Mouse (Mus musculus) cortical plate, adult 2 months (tissue): Measurements from ENCODE around the gene Hivep2. TPM values are rescaled to one million over a fixed set of nuclear protein-coding genes. Genes with fewer than 3 reads are reported as not detected.

Source experiments
- H3K27ac ChIP-seq: fragments of 200-500 bp; 2 replicates; pipeline ENCODE4 v1.5.1; 2012; ENCODE audit warnings: low read length, control low read depth, inconsistent platforms; ENCODE audit not compliant: insufficient read depth
- H3K4me1 ChIP-seq: fragments of 200-500 bp; 2 replicates; pipeline ENCODE4 v1.6.1; 2011; ENCODE audit warnings: low read length; ENCODE audit not compliant: control insufficient read depth, insufficient read depth
- H3K4me3 ChIP-seq: fragments of 200-500 bp; 2 replicates; pipeline ENCODE4 v1.5.1; 2011; ENCODE audit warnings: mild to moderate bottlenecking, low read length, control low read depth; ENCODE audit not compliant: insufficient read depth
- CTCF ChIP-seq: fragments of 200-500 bp; IDR thresholded peaks from 2 replicates; pipeline ENCODE4 v1.5.1; 2011; ENCODE audit warnings: mild to moderate bottlenecking, control low read depth, low read length; ENCODE audit not compliant: insufficient read depth; ENCODE audit errors: extremely low read depth
- POLR2A ChIP-seq: fragments of 200-500 bp; IDR thresholded peaks from 2 replicates; pipeline ENCODE4 v1.6.1; 2011; ENCODE audit warnings: mild to moderate bottlenecking, low read length, control low read depth; ENCODE audit not compliant: insufficient read depth; ENCODE audit errors: extremely low read depth
- polyA plus RNA-seq: library from polyadenylated mRNA; depleted of rRNA; stranded (reverse); fragments of >200 nt; gene quantifications from 2 replicates; pipeline ENCODE4 v1.2.3, GENCODE M21; 2012

Hivep2 gene
- polyA plus RNA-seq, 1 experiment = 101 TPM

DNA sequence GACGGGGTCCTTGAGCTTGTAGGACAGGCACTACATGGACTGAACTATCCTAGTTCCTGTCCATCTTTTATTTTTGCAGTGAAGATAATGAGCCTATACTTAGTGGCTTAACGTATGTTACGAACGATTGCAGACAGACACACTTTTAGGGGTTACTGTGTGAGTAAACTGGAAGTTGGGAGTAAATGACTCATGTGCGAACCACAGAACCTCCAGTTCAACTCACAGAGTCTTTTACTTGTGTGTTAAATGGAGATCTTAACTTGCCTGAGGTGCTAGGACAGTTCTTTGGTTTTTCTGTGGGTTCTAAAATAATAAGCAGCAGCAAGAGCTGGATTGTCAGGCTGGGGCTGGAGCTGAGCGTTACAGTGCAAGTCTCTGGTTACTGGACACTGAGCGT is 68.2 kb downstream of the Hivep2 start:
- TF ChIP-seq CTCF (no peak), POLR2A (no peak)

DNA sequence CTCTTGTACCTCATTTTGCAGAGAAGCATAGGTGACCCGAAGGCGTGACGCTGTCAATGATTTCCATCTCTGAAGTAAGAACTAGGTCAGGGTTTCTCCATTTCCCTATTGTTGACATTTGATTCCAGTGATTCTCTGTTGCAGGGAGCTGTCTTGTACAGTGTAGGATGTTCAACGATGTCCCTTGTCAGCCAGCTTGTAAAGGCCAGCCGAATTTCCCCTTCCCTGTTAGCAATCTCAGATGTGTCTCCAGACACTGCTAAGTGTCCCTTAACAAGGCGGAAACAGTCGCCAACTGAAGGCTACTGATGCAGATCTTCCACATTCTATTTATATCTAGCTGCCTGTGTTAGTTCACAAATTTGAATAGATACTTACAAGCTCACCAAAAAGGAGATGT is 68.9 kb downstream of the Hivep2 start:
- Histone ChIP-seq H3K27ac (no peak overlapping the region), H3K4me1 (peaks cover 7% of the 10 kb centered on the region), H3K4me3 (no peak overlapping the region)
- no peak for TF ChIP-seq POLR2A
- no peak for TF ChIP-seq CTCF

More for the DNA sequence above, 68.2 kb downstream of the Hivep2 start:
- no peak overlapping the region for H3K27ac ChIP-seq
- no peak overlapping the region for H3K4me3 ChIP-seq
- peaks cover 7% of the 10 kb centered on the region for H3K4me1 ChIP-seq

DNA sequence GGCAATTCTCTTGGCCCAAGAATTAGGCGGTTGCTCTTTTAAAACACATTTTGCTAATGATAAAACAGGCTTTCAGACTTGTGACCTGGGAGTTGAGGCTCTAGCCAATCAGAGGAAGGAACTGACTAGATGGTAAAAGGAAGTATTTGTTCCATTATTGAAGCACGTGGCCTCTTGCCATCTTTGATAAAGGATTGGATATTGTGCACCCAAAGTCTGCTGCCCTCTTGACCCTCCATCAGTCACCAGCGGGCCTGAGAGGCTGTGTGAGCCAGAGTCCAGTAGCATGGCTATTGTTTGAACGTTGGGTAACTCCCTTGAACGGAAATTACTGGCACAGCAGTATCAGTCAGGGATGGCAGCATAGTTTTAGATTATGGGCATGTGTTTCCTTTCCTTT is 69.7 kb downstream of the Hivep2 start:
- no peak overlapping the region for H3K4me3 ChIP-seq
- no peak for TF ChIP-seq CTCF
- no peak for TF ChIP-seq POLR2A
- peaks cover 7% of the 10 kb centered on the region for H3K4me1 ChIP-seq
- H3K27ac ChIP-seq = no peak overlapping the region

DNA sequence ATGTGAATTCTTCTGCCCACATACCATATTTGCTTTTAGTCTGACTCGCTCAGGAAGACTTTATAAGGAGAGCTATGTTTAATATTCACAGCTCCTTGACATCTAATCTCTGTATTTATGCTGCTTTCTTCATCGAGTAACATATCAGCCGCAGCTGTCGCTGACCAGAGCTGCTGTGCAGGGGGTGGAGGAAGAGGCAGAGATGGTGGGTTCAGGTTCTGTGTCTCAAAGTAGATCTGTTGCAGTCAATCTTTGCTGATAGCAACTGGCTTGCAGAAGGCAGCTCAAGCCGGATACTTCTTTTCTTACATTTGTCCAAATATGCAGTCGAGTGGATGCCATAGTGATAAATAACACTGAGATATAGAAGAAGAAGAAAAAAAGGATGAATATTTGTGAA is 70.6 kb downstream of the Hivep2 start:
- no peak overlapping the region for H3K4me3 ChIP-seq
- H3K27ac ChIP-seq = no peak overlapping the region
- TF ChIP-seq POLR2A (no peak), CTCF (no peak)
- peaks cover 7% of the 10 kb centered on the region for H3K4me1 ChIP-seq

DNA sequence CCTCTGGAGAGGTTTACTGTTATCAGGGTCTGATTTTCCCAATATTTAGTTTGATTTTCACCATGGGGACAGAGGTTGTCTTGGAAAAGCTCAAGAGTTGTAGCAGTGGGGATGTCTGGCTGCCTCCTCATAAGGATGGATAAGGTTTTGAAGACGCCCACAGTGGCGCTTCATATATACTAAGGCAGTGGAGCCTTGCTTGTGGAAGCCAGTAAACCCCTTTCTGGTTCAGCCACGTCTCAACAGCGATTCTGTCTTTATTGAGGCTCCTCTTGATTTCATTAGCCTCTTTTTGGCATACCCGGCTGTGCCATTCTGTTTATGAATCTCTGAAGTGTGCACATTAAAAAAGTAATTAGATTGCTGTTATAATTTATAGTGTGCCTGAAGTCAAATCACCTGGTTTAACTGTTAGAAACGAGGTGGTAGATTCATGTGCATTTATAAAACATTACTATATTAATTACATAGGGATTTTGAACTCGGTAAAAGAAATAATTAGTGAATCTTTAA is 72.2 kb downstream of the Hivep2 start:
- no peak for TF ChIP-seq CTCF
- no peak for TF ChIP-seq POLR2A
- H3K27ac ChIP-seq = no peak overlapping the region
- no peak overlapping the region for H3K4me3 ChIP-seq
- H3K4me1 ChIP-seq = peaks cover 11% of the 10 kb centered on the region

DNA sequence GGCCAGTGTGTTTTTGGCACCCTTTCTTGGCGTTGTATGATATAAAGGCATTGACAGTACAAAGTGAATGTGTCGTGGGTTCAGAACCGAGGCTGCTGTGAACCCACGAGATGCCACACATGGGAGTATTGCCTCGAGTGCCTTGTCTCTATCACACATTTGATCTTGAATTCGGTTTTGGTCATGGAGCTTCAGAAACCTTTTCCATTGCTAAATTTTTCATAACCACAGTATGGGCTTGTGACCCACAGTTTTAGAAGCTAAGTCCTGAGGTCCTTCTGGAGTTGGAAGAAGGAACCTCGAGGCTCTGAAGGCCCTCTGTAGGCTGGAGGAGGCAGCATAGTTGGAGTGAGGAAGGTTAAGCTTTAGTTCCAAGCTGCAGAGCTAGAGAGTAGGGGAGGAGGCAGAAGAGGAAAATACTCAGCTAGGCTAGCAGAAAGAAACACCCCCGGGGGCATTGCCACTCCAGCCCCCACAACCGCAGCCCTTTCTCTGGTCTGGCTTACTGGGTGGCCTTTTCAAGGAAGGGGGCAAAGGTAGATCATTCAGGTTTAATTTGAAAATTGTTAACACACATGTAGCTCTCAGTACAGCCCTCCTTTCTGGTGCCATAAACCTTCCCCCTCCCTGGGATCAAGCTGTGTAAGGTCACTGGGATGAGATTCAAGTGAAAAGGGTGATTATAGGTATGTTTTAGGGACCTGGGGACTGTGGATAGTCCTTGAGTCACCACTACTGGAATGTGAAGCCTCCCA is 75.0 kb downstream of the Hivep2 start:
- Histone ChIP-seq H3K27ac (no peak overlapping the region), H3K4me3 (no peak overlapping the region), H3K4me1 (peaks cover 20% of the 10 kb centered on the region)
- TF ChIP-seq CTCF (no peak), POLR2A (no peak)

DNA sequence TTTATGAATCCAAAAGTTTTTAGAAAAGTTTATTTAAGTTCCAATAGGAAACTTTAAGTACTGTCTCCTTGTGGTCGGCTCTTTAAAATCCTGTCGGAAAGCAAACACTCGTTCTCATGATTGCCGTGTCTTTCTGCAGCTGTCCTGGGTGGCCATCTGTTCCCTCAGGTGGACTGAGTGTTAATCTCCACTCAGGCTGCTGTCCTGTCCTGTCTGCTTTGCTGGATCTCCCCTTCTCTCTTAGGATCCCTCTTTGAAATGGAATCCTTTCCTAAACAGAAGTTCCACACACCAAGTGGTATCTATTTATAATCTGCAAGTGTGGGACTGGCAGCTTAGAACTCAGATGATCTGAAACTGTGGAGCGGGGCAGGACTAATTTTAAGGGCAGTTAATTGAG is 75.7 kb downstream of the Hivep2 start:
- Histone ChIP-seq H3K27ac (no peak overlapping the region), H3K4me1 (peaks cover 24% of the 10 kb centered on the region), H3K4me3 (no peak overlapping the region)
- no peak for TF ChIP-seq CTCF
- no peak for TF ChIP-seq POLR2A

DNA sequence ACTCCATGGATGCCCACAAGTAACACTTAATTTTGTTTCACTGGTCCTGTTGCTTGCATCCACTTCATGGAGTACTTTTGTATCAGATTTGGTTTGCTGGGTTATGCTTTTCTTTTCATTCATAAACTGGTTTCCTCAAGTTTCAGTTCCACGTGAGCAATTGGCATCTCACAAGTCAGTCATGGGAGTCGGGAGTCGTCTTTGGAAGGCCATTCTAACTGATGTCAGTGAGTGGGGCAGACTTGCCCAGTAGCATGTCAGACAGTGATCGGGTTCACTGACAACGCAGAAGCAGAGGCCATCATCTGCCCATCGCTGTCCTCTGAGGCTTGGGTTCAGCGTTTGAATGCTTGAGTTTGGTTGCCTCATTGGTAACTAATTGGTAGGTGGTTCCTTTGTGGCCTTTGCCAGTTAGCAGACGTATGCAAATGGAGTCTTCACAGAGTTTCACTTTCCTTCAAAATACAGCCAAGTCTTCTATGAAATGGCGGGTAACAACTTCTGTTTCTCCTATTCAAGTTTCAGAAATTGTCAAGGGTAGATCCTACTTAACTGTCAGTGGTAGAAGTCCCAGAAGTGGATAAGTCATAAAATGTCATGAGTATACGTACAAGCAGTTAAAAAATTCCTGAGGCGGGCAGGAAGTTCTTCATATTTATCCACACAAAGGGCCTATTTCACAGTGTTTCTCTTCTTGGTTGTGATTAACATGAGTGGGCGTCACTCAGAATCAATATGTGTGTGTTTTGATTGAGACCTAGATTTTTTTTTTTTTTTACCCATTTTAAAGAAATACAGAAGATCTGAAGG is 76.9 kb downstream of the Hivep2 start:
- Histone ChIP-seq H3K4me3 (no peak overlapping the region), H3K4me1 (peaks cover 26% of the 10 kb centered on the region), H3K27ac (no peak overlapping the region)
- no peak for TF ChIP-seq CTCF
- no peak for TF ChIP-seq POLR2A

DNA sequence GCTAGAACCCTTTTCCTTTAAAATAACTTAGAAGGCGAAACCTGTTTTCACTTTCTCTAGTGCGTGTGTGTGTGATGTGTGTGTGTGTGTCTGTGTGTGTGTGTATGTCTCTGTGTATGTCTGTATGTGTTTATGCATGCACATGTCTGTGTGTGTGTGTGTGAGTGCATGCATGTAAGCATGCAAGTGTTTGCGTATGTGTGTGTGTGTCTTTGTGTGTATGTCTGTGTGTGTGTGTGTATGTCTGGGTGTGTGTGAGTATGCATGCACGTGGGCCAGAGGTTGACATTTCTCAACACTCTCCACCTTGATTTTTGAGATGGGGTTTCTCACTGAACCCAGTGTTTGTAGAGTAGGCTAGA is 77.5 kb downstream of the Hivep2 start:
- TF ChIP-seq CTCF (no peak), POLR2A (no peak)
- Histone ChIP-seq H3K4me1 (peaks cover 31% of the 10 kb centered on the region), H3K27ac (no peak overlapping the region), H3K4me3 (no peak overlapping the region)
